Mouse (Mus musculus) cerebellum, adult 2 months (tissue): ENCODE measurements around the gene Fabp2. TPM values are rescaled to one million over a fixed set of nuclear protein-coding genes. Genes with fewer than 3 reads are reported as not detected.
"Not testable (repeated sequence)": the region's sequence is repeated elsewhere in the genome, so short reads cannot be mapped to it uniquely, and the experiment has no call there.

Experiments
- DNase-seq, 2 experiments: peaks; one replicate each; pipeline ENCODE4 v3.0.0; 2021
- H3K27ac ChIP-seq: fragments of 200-500 bp; 2 replicates; pipeline ENCODE4 v1.5.1; 2012; ENCODE audit warnings: low read length, control low read depth, inconsistent platforms; ENCODE audit not compliant: insufficient read depth
- H3K27me3 ChIP-seq: fragments of 200-500 bp; 2 replicates; pipeline ENCODE4 v1.6.1; 2012; ENCODE audit warnings: inconsistent platforms, mild to moderate bottlenecking, low read length, moderate library complexity; ENCODE audit not compliant: control insufficient read depth, insufficient read depth
- H3K4me1 ChIP-seq: fragments of 200-500 bp; 2 replicates; pipeline ENCODE4 v1.6.1; 2011; ENCODE audit warnings: low read length; ENCODE audit not compliant: control insufficient read depth, insufficient read depth
- H3K4me3 ChIP-seq: fragments of 200-500 bp; replicated peaks from 2 replicates; pipeline ENCODE3; 2011; ENCODE audit warnings: mild to moderate bottlenecking, low read depth, low read length, control low read depth; ENCODE audit not compliant: insufficient read depth
- CTCF ChIP-seq: fragments of 200-500 bp; IDR thresholded peaks from 2 replicates; pipeline ENCODE4 v1.5.1; 2011; ENCODE audit warnings: low read depth, mild to moderate bottlenecking, control low read depth, low read length, moderate library complexity, borderline replicate concordance; ENCODE audit not compliant: insufficient read depth
- POLR2A ChIP-seq: fragments of 200-500 bp; IDR thresholded peaks from 2 replicates; pipeline ENCODE4 v1.6.1; 2011; ENCODE audit warnings: low read length, control low read depth, borderline replicate concordance; ENCODE audit not compliant: insufficient read depth
- WGBS: fragments of 180-500 bp; shearing (Covaris S2); methylation state at CpG from one replicate; pipeline ENCODE4 v1.1.7; 2018; 5-methylcytosine and 5-hydroxymethylcytosine counted together
- polyA plus RNA-seq: library from polyadenylated mRNA; depleted of rRNA; stranded (reverse); fragments of >200 nt; gene quantifications from 2 replicates; pipeline ENCODE4 v1.2.3, GENCODE M21; 2012

Gene Fabp2
- polyA plus RNA-seq, 1 experiment, result not detected

DNA sequence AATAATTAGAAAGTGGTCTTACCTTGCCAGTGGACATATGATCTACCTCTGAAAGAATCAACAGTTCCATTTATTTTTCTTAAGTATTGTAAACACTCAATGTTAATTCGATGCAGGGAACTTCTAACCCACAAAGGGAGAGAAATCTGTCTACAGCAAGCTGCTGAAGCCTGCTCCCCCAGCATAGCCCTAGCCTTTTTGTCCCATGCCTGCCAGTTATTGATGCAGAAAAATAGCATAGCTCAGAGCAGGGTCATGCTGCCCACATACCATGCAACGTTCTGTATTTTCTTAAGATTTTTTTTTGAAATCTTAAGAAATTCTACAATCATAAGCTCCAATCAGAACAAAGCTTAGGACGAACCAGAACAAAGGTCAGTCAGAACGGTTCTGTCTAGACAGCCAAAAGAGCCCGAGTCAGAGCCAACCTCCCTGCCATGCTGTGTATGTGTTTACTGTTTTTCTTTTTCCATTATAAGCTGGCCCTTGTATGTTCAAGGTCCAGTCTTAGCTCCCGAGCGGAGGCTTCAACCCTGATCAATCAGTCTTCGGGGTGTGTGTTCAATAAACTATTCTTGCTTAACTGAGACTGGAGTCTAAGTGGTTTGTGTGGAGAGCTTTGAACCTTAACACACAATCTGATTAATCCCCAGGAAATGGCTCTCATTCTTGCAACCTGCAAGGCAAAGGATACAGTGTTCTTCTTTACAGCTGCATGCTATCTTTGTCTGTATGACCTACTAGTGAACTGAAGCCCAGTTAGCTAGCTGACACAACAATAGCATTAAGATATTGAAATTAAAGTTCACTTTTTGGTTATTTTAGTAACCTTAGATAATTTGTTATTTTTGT is 27.0 kb downstream of the Fabp2 start:
- Histone ChIP-seq H3K4me3 (no peak overlapping the region), H3K27me3 (no peaks in the 10 kb centered on the region), H3K27ac (no peak overlapping the region), H3K4me1 (no peaks in the 10 kb centered on the region)
- DNase-seq, result no peak
- TF ChIP-seq CTCF (no peak), POLR2A (no peak)
- 78% methylated on average over 8 of the region's 8 CpGs for WGBS

DNA sequence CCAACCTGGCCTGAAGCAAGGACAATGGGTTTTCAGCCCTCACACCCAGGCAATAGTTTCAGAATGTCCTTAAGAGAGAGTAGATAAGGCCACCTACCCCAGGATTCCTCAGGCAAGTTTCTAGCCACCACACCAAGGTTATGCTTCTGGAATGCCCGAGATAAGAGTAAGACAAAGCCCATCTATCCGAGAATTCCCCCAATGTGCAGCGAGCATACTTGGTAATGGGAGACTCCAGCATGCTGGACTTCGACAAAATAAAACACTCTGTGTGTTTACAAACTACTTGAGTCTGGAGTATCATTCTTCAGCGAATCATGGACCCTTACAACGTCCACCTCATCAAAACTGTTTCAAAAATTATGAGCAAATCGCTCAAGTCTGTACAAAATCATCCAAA is 28.3 kb downstream of the Fabp2 start:
- no peak overlapping the region for H3K4me3 ChIP-seq
- no peaks in the 10 kb centered on the region for H3K27me3 ChIP-seq
- WGBS, result 78% methylated on average over 7 of the region's 7 CpGs
- TF ChIP-seq POLR2A (no peak), CTCF (no peak)
- no peak for DNase-seq
- no peak overlapping the region for H3K27ac ChIP-seq
- H3K4me1 ChIP-seq, result no peaks in the 10 kb centered on the region

DNA sequence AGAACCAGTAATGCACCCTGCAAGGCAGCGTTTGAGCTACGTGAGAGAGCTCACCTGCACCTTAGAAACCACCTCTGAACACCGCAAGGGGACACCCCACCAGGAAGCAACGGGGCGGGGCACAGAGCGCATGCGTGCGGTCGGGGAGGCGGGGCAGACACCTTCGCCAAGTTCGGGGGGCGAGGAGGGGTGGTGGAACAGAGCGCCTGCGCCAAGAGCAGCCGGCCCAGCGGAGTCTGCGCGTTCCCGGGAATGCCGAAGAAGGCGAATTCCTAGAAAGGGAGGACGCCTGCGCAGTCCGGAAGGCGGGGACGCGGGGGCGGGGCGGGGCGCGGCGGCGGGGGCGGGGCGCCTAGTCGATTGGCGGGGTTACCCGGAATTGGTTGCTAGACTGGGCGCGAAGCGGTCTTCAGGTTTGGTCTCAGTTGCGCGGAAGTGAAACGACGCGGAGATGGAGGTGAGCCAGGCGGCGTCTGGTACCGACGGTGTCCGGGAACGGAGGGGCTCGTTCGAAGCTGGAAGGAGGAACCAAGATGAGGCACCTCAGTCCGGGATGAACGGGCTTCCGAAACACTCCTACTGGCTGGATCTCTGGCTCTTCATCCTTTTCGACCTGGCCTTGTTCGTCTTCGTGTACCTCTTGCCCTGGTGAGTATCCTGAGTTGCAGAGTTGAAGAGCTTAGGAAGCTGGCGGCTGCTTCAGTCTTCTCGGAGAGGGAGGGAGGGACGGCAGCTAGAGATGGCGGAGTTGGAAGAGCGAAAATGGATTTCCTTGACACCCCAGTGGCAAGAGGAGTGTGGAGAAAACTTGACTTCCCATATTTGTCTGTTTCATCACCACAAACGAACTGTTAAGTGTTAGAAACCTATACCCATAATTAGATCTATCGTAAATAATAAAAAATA is 29.4 kb downstream of the Fabp2 start, which contains the start of gene 1810037I17Rik:
1810037I17Rik (plus strand) TSS at position 195 of the 906 bp plus-strand sequence.
- Histone ChIP-seq H3K27me3 (no peaks in the 10 kb centered on the region), H3K4me3 (peak within 1 kb of the TSS; percentile 99), H3K27ac (peak within 1 kb of the TSS; percentile 74), H3K4me1 (no peaks in the 10 kb centered on the region)
- peak; percentile 65; the same call in 1 of the 2 replicates for TF ChIP-seq POLR2A
- no peak for TF ChIP-seq CTCF
- WGBS, result under 1% methylated on average over 66 of the region's 68 CpGs
- peak; percentile 95 for DNase-seq

DNA sequence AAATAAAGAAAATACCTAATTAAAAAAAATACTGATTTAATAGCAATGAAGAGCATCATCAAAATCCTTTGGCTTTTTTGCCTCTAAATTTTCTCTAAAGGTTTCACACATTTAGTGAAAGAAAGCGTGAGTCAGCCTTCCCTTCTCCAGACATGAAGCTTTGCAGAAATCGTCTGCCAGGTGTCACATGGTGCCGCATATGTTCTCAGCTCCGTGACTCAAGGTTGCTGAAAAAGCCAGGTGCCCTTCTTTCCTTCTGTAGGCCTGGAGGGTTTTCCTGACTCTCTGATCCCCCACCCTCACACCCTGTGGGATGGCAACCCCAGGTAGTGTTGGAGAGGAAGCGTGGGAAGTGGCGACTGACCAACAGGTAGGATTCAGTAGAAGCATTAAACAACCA is 34.9 kb downstream of the Fabp2 start:
- 11% methylated on average over 6 of the region's 6 CpGs for WGBS
- Histone ChIP-seq H3K27ac (no peak overlapping the region; the same call in 1 of the 2 replicates), H3K4me1 (peaks cover 3% of the 10 kb centered on the region), H3K4me3 (no peak overlapping the region), H3K27me3 (no peaks in the 10 kb centered on the region)
- no peak for TF ChIP-seq CTCF
- TF ChIP-seq POLR2A, result no peak
- peak; percentile 34 to 61 for DNase-seq

DNA sequence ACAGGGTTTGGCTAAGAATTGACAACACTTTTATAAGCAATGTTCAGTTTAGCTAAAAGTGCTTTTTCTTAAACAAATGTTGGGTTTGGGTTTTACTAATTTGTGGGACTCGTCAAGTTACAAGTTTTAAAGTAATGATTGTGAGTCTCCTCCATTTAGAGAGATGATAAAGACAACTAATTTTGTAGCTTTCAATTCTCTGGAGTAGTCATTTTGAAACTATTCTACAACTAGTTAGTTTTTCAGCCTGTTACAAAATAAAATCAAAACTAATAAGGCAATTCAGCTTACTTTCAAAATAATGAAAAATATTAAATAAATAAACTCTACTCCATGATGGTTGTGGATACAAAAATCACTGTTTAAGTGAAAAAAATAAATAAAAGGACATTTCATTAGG is 37.6 kb downstream of the Fabp2 start:
- Histone ChIP-seq H3K27ac (no peak overlapping the region), H3K4me1 (peaks cover 3% of the 10 kb centered on the region), H3K4me3 (no peak overlapping the region), H3K27me3 (no peaks in the 10 kb centered on the region)
- WGBS, result 96% methylated on average over 1 of the region's 1 CpGs
- DNase-seq, result no peak
- TF ChIP-seq POLR2A (no peak), CTCF (no peak)

DNA sequence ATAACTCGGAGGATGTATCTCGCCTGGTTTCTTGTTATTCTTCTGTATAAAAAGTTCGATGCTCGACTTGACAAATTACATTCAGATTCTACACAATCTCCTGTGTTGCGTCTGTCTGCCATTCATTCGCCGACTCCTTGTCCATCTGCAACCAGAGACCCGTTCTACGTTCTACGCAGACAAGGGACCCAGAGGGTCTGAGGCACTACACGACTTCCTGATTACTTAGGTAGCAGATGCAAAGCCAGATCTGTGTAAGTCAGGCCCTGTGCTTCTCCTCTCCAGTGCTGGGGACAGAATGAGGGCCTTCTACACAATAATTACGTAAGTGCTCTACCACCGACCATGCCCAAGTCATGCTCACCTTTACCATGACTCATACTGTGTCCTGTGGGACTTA is 42.3 kb downstream of the Fabp2 start:
- not testable (repeated sequence) for H3K4me1 ChIP-seq, H3K27me3 ChIP-seq, DNase-seq, H3K27ac ChIP-seq, H3K4me3 ChIP-seq
- 83% methylated on average over 13 of the region's 13 CpGs for WGBS

DNA sequence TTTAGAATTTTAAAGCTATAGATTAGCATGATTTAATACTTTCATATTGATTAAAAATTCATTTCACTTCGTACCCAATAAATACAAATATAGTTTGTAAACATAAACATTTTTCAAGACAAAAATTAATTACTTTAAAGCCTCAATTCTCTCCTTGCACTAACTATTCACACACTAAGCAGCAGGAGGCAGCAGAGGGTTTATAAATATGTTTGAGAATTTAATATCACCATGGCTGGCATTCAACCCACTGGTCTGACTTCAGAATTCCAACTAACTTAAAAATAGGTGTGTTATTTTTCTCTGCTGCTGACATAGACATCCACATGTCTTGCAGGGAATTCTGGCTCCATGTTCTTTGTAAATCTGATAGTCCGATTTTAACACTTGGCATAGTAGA is 44.3 kb downstream of the Fabp2 start:
- no peak; the same call in 1 of the 2 replicates for TF ChIP-seq CTCF
- no peak for TF ChIP-seq POLR2A
- no peak for DNase-seq
- H3K27me3 ChIP-seq, result no peaks in the 10 kb centered on the region
- no peaks in the 10 kb centered on the region for H3K4me1 ChIP-seq
- no peak overlapping the region for H3K27ac ChIP-seq
- H3K4me3 ChIP-seq, result no peak overlapping the region
- WGBS, result 78% methylated on average over 2 of the region's 2 CpGs
